Mouse (Mus musculus) heart, postnatal 4 days (tissue): ENCODE data around the gene Trio. TPM values are rescaled to one million over a fixed set of nuclear protein-coding genes. Genes with fewer than 3 reads are reported as not detected.

Experiments
- DNase-seq: peaks from one replicate; pipeline ENCODE4 v3.0.0; 2021
- total RNA-seq, 2 experiments: library from RNA; stranded (reverse); gene quantifications; 2 replicates each; pipeline ENCODE4 v1.2.3; 2021

Gene Trio
- total RNA-seq, 2 experiments from 2014 or later, result 91.2 to 98.7 TPM

GRCm38 (mm10) chr15:27708499-27708898 lies 317.1 kb downstream of the Trio start:
- DNase-seq, result no peak

- DNase-seq, result no peak
Measured at GRCm38 (mm10) chr15:27702972-27703313, 322.7 kb downstream of the Trio start.

- DNase-seq, result peak; percentile 17
Measured at GRCm38 (mm10) chr15:27702031-27702971, 323.3 kb downstream of the Trio start.

DNA sequence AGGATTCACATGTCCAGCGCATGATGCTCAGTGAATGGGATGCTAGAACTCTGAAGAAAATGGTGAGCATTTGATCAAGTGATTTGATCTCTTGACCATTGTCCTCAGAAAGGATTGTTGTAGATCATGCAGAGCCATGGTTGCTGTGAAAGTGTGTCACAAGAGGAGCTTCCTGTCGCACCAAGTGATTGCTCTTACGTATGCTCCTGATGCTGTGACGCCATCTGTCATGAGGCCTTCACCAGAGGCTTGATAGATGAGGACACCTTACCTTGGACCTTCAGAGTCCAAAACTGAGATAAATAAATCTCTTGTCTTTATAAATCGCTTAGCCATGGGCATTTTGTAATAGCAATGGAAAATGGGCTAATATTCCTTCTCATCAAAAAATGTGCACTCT lies 328.0 kb downstream of the Trio start:
- DNase-seq, result no peak

- no peak for DNase-seq
Measured at GRCm38 (mm10) chr15:27693235-27693634, 332.4 kb downstream of the Trio start.

GRCm38 (mm10) chr15:27692161-27692560 lies 333.5 kb downstream of the Trio start:
- DNase-seq, result no peak

DNA sequence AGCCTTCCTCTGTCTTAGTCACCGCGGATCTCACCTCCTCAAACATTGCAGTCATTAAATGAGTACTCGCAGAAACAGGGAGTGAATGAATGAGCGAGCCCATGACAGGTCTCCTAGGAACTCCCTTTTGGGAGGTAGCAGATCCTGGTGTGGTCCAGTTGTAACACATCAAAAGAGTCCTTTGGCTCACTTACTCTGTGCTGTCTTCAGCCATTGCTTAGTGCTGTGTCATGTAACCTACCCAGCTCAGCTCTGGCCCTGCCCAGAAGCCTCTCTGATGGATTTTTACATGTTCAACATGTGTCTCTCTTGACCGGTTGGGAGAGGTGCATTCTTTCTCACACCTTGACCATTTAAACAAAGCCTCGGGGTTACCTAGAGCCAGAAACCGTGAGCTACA lies 334.4 kb downstream of the Trio start:
- no peak for DNase-seq

GRCm38 (mm10) chr15:27688041-27688651 lies 337.5 kb downstream of the Trio start:
- DNase-seq, result peak; percentile 27

DNA sequence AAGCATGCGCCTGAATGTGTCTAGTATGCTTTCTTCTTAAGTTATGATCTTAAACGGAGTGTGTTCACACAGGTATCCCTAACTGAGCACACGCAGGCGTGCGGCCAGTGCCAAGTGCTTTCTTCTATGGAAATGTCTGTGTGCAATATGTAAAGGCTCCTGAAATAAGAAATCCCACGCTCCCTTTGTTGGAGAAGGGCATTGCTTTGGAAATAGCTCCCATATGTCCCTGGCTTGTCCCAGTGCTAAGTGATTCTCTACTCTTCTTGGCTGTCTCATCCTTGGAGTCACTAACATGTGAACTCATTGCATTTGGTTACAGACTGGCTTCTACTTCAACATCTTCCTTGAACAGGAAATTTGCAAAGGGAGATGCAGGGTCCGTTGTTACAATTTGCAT lies 340.8 kb downstream of the Trio start:
- DNase-seq, result no peak

- DNase-seq, result no peak
Measured at GRCm38 (mm10) chr15:27683206-27683605, 342.4 kb downstream of the Trio start.

- no peak for DNase-seq
Measured at GRCm38 (mm10) chr15:27682619-27683018, 343.0 kb downstream of the Trio start.

DNA sequence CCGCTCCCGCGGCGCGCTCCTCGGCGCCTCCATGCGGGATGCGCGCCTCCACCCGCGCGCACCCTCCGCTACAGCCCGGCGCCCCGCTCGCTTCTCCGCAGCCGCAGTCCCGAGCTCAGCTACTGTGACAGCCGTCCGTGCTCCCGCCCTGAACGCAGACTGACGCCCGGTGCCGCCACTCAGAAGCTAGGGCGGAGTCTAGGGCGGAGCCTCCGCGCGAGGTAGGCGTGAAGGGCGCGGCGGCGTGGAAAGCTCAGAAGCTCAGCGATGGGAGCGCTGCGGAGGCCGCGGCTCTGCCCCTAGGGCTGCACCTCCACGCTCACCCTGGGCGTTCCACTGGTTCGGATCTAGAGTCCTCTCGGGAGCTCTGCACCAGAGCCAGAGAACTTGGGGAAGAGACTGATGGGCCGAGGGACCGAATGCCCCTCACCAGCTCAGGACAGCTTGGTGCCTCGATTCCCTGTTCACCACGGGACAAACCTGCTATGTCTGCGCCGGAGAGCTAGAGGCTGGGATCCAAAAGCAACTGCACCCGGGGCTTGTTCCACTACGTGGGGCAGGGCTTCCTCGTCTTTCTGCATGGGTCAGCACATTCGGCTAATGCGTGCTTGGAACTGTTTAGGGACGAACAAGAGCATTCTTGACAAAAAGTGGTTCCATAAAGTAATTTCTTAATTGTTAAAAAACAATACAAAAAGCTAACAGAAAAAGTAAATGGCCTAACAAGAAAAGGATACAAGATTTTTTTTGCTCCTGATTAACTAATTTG lies 344.0 kb downstream of the Trio start, which contains the start of gene Otulinl:
Gene Otulinl (minus strand): TSS at position 161 of the 769 bp plus-strand sequence.
- peak; percentile 96 for DNase-seq

GRCm38 (mm10) chr15:27680997-27681396 lies 344.7 kb downstream of the Trio start:
- DNase-seq, result no peak

Other genes starting within 250 kb of the Trio start
- gene Dnah5, start 177.9 kb upstream of the Trio start, total RNA-seq, result under 1 TPM; 0.02 TPM